ENCODE assay signal across 18 mouse cellular contexts in the genomic region with DNA sequence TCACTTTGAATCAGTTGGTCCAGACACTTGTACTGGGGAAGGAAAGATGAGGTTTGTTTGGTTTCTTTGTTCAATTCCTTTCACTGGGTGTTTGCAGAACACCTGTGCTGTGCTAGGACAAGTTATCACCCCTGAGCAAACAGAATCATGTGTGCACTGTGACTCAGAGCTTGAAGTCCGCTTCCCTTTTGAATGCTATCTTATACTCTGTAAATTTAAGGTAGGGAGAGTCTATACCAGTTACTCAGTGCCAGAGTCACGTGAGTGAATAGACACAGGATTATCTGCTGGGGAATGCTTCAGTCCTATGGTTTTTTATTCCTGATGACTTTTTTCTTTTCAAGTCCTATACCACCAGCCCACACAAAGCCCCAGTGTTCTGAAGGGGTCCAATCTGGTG. TPM values are rescaled to one million over a fixed set of nuclear protein-coding genes. Genes with fewer than 3 reads are reported as not detected.
DNase-seq lines count a peak whose midpoint lies in the region; ATAC-seq and TF ChIP-seq lines count a peak whose summit lies in the region.
"Had no signal": no experiment of that assay in that cellular context is flagged by ENCODE, and none has a peak within 500 bp of the region (broad histone marks: within the 10 kb centered on the region; RNA-seq: fewer than 3 reads in every experiment).

No protein-coding gene starts in this region.

- H3K79me3 ChIP-seq in C2C12 (ENCODE audit: low read depth): peaks cover 62% of the 10 kb centered on the region

- no peak for TF ChIP-seq POLR2A in small intestine, adult 2 months (IDR thresholded peaks at IDR 0.05; ENCODE audit: low read depth, low read length)

- whole genome bisulfite sequencing in liver, embryonic 11.5 days: 63% methylated on average over 2 of the region's 2 CpGs
- 28% methylated on average over 2 of the region's 2 CpGs for WGBS in small intestine, adult 2 months

- H3K27ac ChIP-seq in layer of hippocampus, adult 2 months: peak overlapping the region; percentile 75
- H3K27ac ChIP-seq in liver, embryonic 11.5 days (ENCODE audit: low read depth, low read length): no peak overlapping the region
- peak overlapping the region; percentile 96 for H3K27ac ChIP-seq in small intestine, adult 2 months (ENCODE audit: insufficient read depth, low read depth, low read length)
- H3K27ac ChIP-seq: hindbrain, embryonic 10.5 days; kidney, embryonic 15.5 days; limb, embryonic 10.5 days had no signal

- intact Hi-C loops in heart, postnatal 36 days (cut with DNase I): loop anchor here (5.0 kb wide), 2 partner anchors 37 to 77 kb away; a partner anchor contains a TSS

- H3K4me3 ChIP-seq in layer of hippocampus, adult 2 months: no peak overlapping the region
- no peak overlapping the region for H3K4me3 ChIP-seq in C2C12 (ENCODE audit: insufficient read depth, poor library complexity, severe bottlenecking)
- no peak overlapping the region for H3K4me3 ChIP-seq in liver, embryonic 11.5 days (ENCODE audit: low read depth, low read length)
- no peak overlapping the region for H3K4me3 ChIP-seq in small intestine, adult 2 months (ENCODE audit: low read depth, low read length)
- H3K4me3 ChIP-seq: hindbrain, embryonic 10.5 days; kidney, embryonic 15.5 days; limb, embryonic 10.5 days had no signal

- no peak overlapping the region for H3K9ac ChIP-seq in liver, embryonic 11.5 days (ENCODE audit: low read depth, low read length)
- H3K9ac ChIP-seq: kidney, embryonic 15.5 days had no signal

- no peak for TF ChIP-seq CTCF in layer of hippocampus, adult 2 months (conservative IDR thresholded peaks at IDR 0.05)
- no peak for TF ChIP-seq CTCF in C2C12 (IDR thresholded peaks at IDR 0.05; ENCODE audit: control insufficient read depth, insufficient read depth, insufficient read length)
- no peak for TF ChIP-seq CTCF in small intestine, adult 2 months (IDR thresholded peaks at IDR 0.05; ENCODE audit: extremely low read depth, insufficient read length, insufficient replicate concordance, low read depth, low read length)

- peaks cover 3% of the 10 kb centered on the region; the same call in 1 of the 2 replicates for H3K4me1 ChIP-seq in liver, embryonic 11.5 days (replicated peaks; ENCODE audit: control insufficient read depth, insufficient read depth, low read length)
- H3K4me1 ChIP-seq in small intestine, adult 2 months (ENCODE audit: control insufficient read depth, insufficient read depth, insufficient read length, low read length): peaks cover 12% of the 10 kb centered on the region; the same call in 1 of the 2 replicates
- H3K4me1 ChIP-seq: hindbrain, embryonic 10.5 days; kidney, embryonic 15.5 days had no signal

- no peaks in the 10 kb centered on the region for H3K27me3 ChIP-seq in C2C12 (ENCODE audit: control insufficient read depth, insufficient read depth, insufficient read length)
- no peaks in the 10 kb centered on the region for H3K27me3 ChIP-seq in liver, embryonic 11.5 days (replicated peaks; ENCODE audit: control insufficient read depth, insufficient read depth, low read length)
- no peaks in the 10 kb centered on the region for H3K27me3 ChIP-seq in small intestine, adult 2 months (ENCODE audit: control insufficient read depth, insufficient read depth, low read length)
- H3K27me3 ChIP-seq: CH12.LX; kidney, embryonic 15.5 days had no signal

- H3K36me3 ChIP-seq in C2C12 (ENCODE audit: control insufficient read depth, insufficient read depth): peaks cover 13% of the 10 kb centered on the region
- no peaks in the 10 kb centered on the region for H3K36me3 ChIP-seq in liver, embryonic 11.5 days (ENCODE audit: control insufficient read depth, insufficient read depth, low read length)
- H3K36me3 ChIP-seq in small intestine, adult 2 months (ENCODE audit: control insufficient read depth, insufficient read depth, low read length): peaks cover 6% of the 10 kb centered on the region
- H3K36me3 ChIP-seq: hindbrain, embryonic 10.5 days; limb, embryonic 10.5 days had no signal

- no peaks in the 10 kb centered on the region for H3K9me3 ChIP-seq in liver, embryonic 11.5 days (ENCODE audit: control insufficient read depth, low read length)
- H3K9me3 ChIP-seq: hindbrain, embryonic 10.5 days; kidney, embryonic 15.5 days; limb, embryonic 10.5 days had no signal

- no peak for DNase-seq in layer of hippocampus, adult 2 months (ENCODE audit: low spot score in 2 of 2)
- no peak for DNase-seq in layer of hippocampus, postnatal 10 days (ENCODE audit: low spot score in 2 of 2)
- no peak for DNase-seq in liver, embryonic 11.5 days (ENCODE audit: low spot score)
- DNase-seq in thymus, postnatal 10 days (ENCODE audit: low spot score in 2 of 2): no peak
- DNase-seq in frontal cortex, adult 2 months (ENCODE audit: extremely low spot score in 1 of 2, low spot score in 1 of 2): no peak
- no peak for DNase-seq in heart, postnatal 36 days
- DNase-seq: cerebellum, postnatal 14 days; heart, adult 11 months; thymus, adult 2 months had no signal

- H3K4me2 ChIP-seq in liver, embryonic 11.5 days: no peak overlapping the region
- H3K4me2 ChIP-seq: kidney, embryonic 15.5 days; midbrain, embryonic 11.5 days had no signal

- H3K79me2 ChIP-seq in C2C12 (ENCODE audit: control insufficient read depth, insufficient read depth): peaks cover 85% of the 10 kb centered on the region

- no peak overlapping the region for H3ac ChIP-seq in C2C12 (ENCODE audit: control insufficient read depth, insufficient read length, low read depth)

- peak; percentile 63 for ATAC-seq in liver, embryonic 11.5 days (replicated peaks; ENCODE audit: low FRiP score)
- ATAC-seq: forebrain, embryonic 16.5 days; lung, postnatal 0 days had no signal

TF ChIP-seq in C2C12, 6 proteins besides CTCF, POLR2A, EP300 and RAD21:
- TF ChIP-seq MAX (IDR thresholded peaks at IDR 0.05) (no peak), MYOD1 (IDR thresholded peaks at IDR 0.05; ENCODE audit: control insufficient read depth, insufficient read length, low read depth) (peak; percentile 86), MYOG (IDR thresholded peaks at IDR 0.05; ENCODE audit: control insufficient read depth, extremely low read depth, insufficient read length) (no peak), USF1 (IDR thresholded peaks at IDR 0.05; ENCODE audit: low read depth) (peak; percentile 90), FOSL1 (IDR thresholded peaks at IDR 0.05; ENCODE audit: insufficient read depth, low read length, poor library complexity, severe bottlenecking) (no peak), CEBPB (IDR thresholded peaks at IDR 0.05; ENCODE audit: low read depth) (no peak)

RNA-seq across cellular contexts. Expression of a gene that starts 39.3 kb away (rescaled TPM):
- 10 to 100 TPM; 31.1 to 34.2 TPM for total RNA-seq in layer of hippocampus, adult 2 months (2021)
- 1 to 10 TPM; 8.1 TPM for total RNA-seq in layer of hippocampus, postnatal 10 days (2021)
- polyA plus RNA-seq in C2C12 (2012; fragmentation: generic; extraction: Trizol): 42.9 TPM
- 3.8 and 3.9 TPM in 2 replicates for polyA plus RNA-seq in liver, embryonic 11.5 days (2014; fragmentation: Nextera tagmentation; extraction: Ambion mirVana)
- polyA plus RNA-seq in small intestine, adult 2 months (2012; rRNA removed): 21.5 and 43.1 TPM in 2 replicates
- polyA plus RNA-seq in frontal cortex, adult 2 months (2012; rRNA removed): 8.8 and 9.5 TPM in 2 replicates
- total RNA-seq in heart, postnatal 36 days (2021): 1 to 10 TPM; 1.8 to 1.9 TPM
- total RNA-seq: CH12.LX had no signal
